Mouse (Mus musculus): ENCODE measurements at regions not wholly inside any gene's neighbourhood (a gene's known extent, or its start where the extent isn't known, plus 50 kb on each side); places are given as distances from the start of the nearest gene placed in this dataset.

- DNase-seq: no peak
These were observed 60.5 kb downstream of the Sec61b start for GRCm38 (mm10) chr4:47534959-47535358.

- no peak for DNase-seq
These were observed 93.2 kb downstream of the Sec61b start for GRCm38 (mm10) chr4:47567694-47568093.

- DNase-seq: no peak
These were observed 96.4 kb downstream of the Sec61b start for GRCm38 (mm10) chr4:47570846-47571245.

GRCm38 (mm10) chr4:47576011-47576410 is 101.6 kb downstream of the Sec61b start:
- no peak for DNase-seq

GRCm38 (mm10) chr4:47577490-47577889 is 103.0 kb downstream of the Sec61b start:
- peak; percentile 55 for DNase-seq

- no peak for DNase-seq
These were observed 104.2 kb downstream of the Sec61b start for GRCm38 (mm10) chr4:47578637-47579036.

GRCm38 (mm10) chr4:47580556-47580955 is 106.1 kb downstream of the Sec61b start:
- DNase-seq: no peak

- DNase-seq: no peak
These were observed 112.8 kb downstream of the Sec61b start for GRCm38 (mm10) chr4:47587256-47587655.

- DNase-seq: no peak
These were observed 118.0 kb downstream of the Sec61b start for GRCm38 (mm10) chr4:47592271-47592986.

GRCm38 (mm10) chr4:47593155-47593554 is 118.7 kb downstream of the Sec61b start:
- DNase-seq: no peak

- DNase-seq: no peak
These were observed 119.7 kb downstream of the Sec61b start for GRCm38 (mm10) chr4:47594171-47594570.

- peak; percentile 86 for DNase-seq
These were observed 121.4 kb downstream of the Sec61b start for GRCm38 (mm10) chr4:47595841-47596240.

- peak; percentile 70 for DNase-seq
These were observed 123.1 kb downstream of the Sec61b start for GRCm38 (mm10) chr4:47597586-47597985.

GRCm38 (mm10) chr4:47598216-47598615 is 123.8 kb downstream of the Sec61b start:
- peak; percentile 43 for DNase-seq

GRCm38 (mm10) chr4:47601301-47602070 is 127.0 kb downstream of the Sec61b start:
- DNase-seq: no peak

GRCm38 (mm10) chr4:47603378-47603777 is 128.9 kb downstream of the Sec61b start:
- no peak for DNase-seq

- DNase-seq: peak; percentile 47
These were observed 129.5 kb downstream of the Sec61b start for GRCm38 (mm10) chr4:47603847-47604397.

GRCm38 (mm10) chr4:47605676-47606075 is 131.2 kb downstream of the Sec61b start:
- DNase-seq: peak; percentile 56

GRCm38 (mm10) chr4:47608673-47609072 is 134.2 kb downstream of the Sec61b start:
- DNase-seq: peak; percentile 86

- DNase-seq: no peak
These were observed 136.5 kb downstream of the Sec61b start for GRCm38 (mm10) chr4:47610913-47611312.

- DNase-seq: no peak
These were observed 142.1 kb downstream of the Sec61b start for GRCm38 (mm10) chr4:47616525-47616924.

GRCm38 (mm10) chr4:47620700-47621099 is 146.2 kb downstream of the Sec61b start:
- peak; percentile 42 for DNase-seq

- DNase-seq: no peak
These were observed 148.6 kb downstream of the Sec61b start for GRCm38 (mm10) chr4:47622851-47623743.

Data from cerebellum, adult 11-12 months (tissue).